Mouse (Mus musculus): ENCODE measurements around the gene Fzd4. TPM values are rescaled to one million over a fixed set of nuclear protein-coding genes. Genes with fewer than 3 reads are reported as not detected.

Gene Fzd4
- polyA plus RNA-seq, 1 experiment from 2014 or later = 8.1 TPM

- ATAC-seq (ENCODE audit: low FRiP score, low TSS enrichment) (peak; percentile 84), DNase-seq (ENCODE audit: low spot score) (no peak)
- Histone ChIP-seq H3K4me3 (ENCODE audit: low read depth, low read length) (no peak overlapping the region), H3K9ac (ENCODE audit: low read length) (no peak overlapping the region), H3K4me2 (replicated peaks; ENCODE audit: low read depth) (no peak overlapping the region), H3K4me1 (replicated peaks; ENCODE audit: control insufficient read depth, insufficient read depth) (no peaks in the 10 kb centered on the region), H3K9me3 (ENCODE audit: control insufficient read depth, low read length) (no peaks in the 10 kb centered on the region), H3K36me3 (ENCODE audit: control insufficient read depth, insufficient read depth, low read length) (no peaks in the 10 kb centered on the region), H3K27ac (replicated peaks) (no peak overlapping the region), H3K27me3 (ENCODE audit: control insufficient read depth, insufficient read depth, low read length) (no peaks in the 10 kb centered on the region)
- TF ChIP-seq CTCF (IDR thresholded peaks at IDR 0.05; ENCODE audit: low read depth) (no peak), EP300 (optimal IDR thresholded peaks at IDR 0.05) (no peak)
- WGBS = 52% methylated on average over 5 of the region's 5 CpGs
Observed at GRCm38 (mm10) chr7:89436404-89436803, 32.2 kb downstream of the Fzd4 start.

GRCm38 (mm10) chr7:89437589-89437988, 33.4 kb downstream of the Fzd4 start:
- Histone ChIP-seq H3K27me3 (ENCODE audit: control insufficient read depth, insufficient read depth, low read length) (no peaks in the 10 kb centered on the region), H3K27ac (replicated peaks) (no peak overlapping the region), H3K4me1 (replicated peaks; ENCODE audit: control insufficient read depth, insufficient read depth) (no peaks in the 10 kb centered on the region), H3K36me3 (ENCODE audit: control insufficient read depth, insufficient read depth, low read length) (no peaks in the 10 kb centered on the region), H3K9ac (ENCODE audit: low read length) (no peak overlapping the region), H3K9me3 (ENCODE audit: control insufficient read depth, low read length) (no peaks in the 10 kb centered on the region), H3K4me3 (ENCODE audit: low read depth, low read length) (no peak overlapping the region), H3K4me2 (replicated peaks; ENCODE audit: low read depth) (no peak overlapping the region)
- 39% methylated on average over 4 of the region's 4 CpGs for WGBS
- TF ChIP-seq EP300 (optimal IDR thresholded peaks at IDR 0.05) = no peak
- peak; percentile 89 for TF ChIP-seq CTCF (IDR thresholded peaks at IDR 0.05; ENCODE audit: low read depth)
- DNase-seq (ENCODE audit: low spot score) (peak; percentile 36), ATAC-seq (ENCODE audit: low FRiP score, low TSS enrichment) (0 out of 2 replicates have a peak, but pooled peaks have one; percentile 61)

GRCm38 (mm10) chr7:89441291-89441690, 37.1 kb downstream of the Fzd4 start:
- Histone ChIP-seq H3K9ac (ENCODE audit: low read length) (no peak overlapping the region), H3K4me2 (replicated peaks; ENCODE audit: low read depth) (no peak overlapping the region), H3K27ac (replicated peaks) (no peak overlapping the region), H3K4me3 (ENCODE audit: low read depth, low read length) (no peak overlapping the region), H3K4me1 (replicated peaks; ENCODE audit: control insufficient read depth, insufficient read depth) (no peaks in the 10 kb centered on the region), H3K27me3 (ENCODE audit: control insufficient read depth, insufficient read depth, low read length) (no peaks in the 10 kb centered on the region), H3K9me3 (ENCODE audit: control insufficient read depth, low read length) (no peaks in the 10 kb centered on the region), H3K36me3 (ENCODE audit: control insufficient read depth, insufficient read depth, low read length) (no peaks in the 10 kb centered on the region)
- TF ChIP-seq EP300 (optimal IDR thresholded peaks at IDR 0.05) = no peak
- no peak for TF ChIP-seq CTCF (IDR thresholded peaks at IDR 0.05; ENCODE audit: low read depth)
- DNase-seq (ENCODE audit: low spot score) (no peak), ATAC-seq (ENCODE audit: low FRiP score, low TSS enrichment) (no peak)
- 55% methylated on average over 7 of the region's 7 CpGs for WGBS

- no peak for TF ChIP-seq EP300 (optimal IDR thresholded peaks at IDR 0.05)
- TF ChIP-seq CTCF (IDR thresholded peaks at IDR 0.05; ENCODE audit: low read depth) = no peak
- no peaks in the 10 kb centered on the region for H3K36me3 ChIP-seq (ENCODE audit: control insufficient read depth, insufficient read depth, low read length)
- 70% methylated on average over 4 of the region's 4 CpGs for WGBS
- no peak overlapping the region for H3K4me2 ChIP-seq (replicated peaks; ENCODE audit: low read depth)
- no peaks in the 10 kb centered on the region for H3K4me1 ChIP-seq (replicated peaks; ENCODE audit: control insufficient read depth, insufficient read depth)
- H3K9me3 ChIP-seq (ENCODE audit: control insufficient read depth, low read length) = no peaks in the 10 kb centered on the region
- no peaks in the 10 kb centered on the region for H3K27me3 ChIP-seq (ENCODE audit: control insufficient read depth, insufficient read depth, low read length)
- no peak overlapping the region for H3K4me3 ChIP-seq (ENCODE audit: low read depth, low read length)
- no peak overlapping the region for H3K9ac ChIP-seq (ENCODE audit: low read length)
- DNase-seq (ENCODE audit: low spot score) (no peak), ATAC-seq (ENCODE audit: low FRiP score, low TSS enrichment) (no peak)
- H3K27ac ChIP-seq (replicated peaks) = no peak overlapping the region
Observed at GRCm38 (mm10) chr7:89442242-89442641, 38.1 kb downstream of the Fzd4 start.

GRCm38 (mm10) chr7:89445137-89445536, 41.0 kb downstream of the Fzd4 start:
- no peak for TF ChIP-seq EP300 (optimal IDR thresholded peaks at IDR 0.05)
- no peak for TF ChIP-seq CTCF (IDR thresholded peaks at IDR 0.05; ENCODE audit: low read depth)
- Histone ChIP-seq H3K4me3 (ENCODE audit: low read depth, low read length) (no peak overlapping the region), H3K36me3 (ENCODE audit: control insufficient read depth, insufficient read depth, low read length) (no peaks in the 10 kb centered on the region), H3K9ac (ENCODE audit: low read length) (no peak overlapping the region), H3K27me3 (ENCODE audit: control insufficient read depth, insufficient read depth, low read length) (no peaks in the 10 kb centered on the region), H3K4me2 (replicated peaks; ENCODE audit: low read depth) (no peak overlapping the region), H3K27ac (replicated peaks) (no peak overlapping the region), H3K9me3 (ENCODE audit: control insufficient read depth, low read length) (no peaks in the 10 kb centered on the region), H3K4me1 (replicated peaks; ENCODE audit: control insufficient read depth, insufficient read depth) (no peaks in the 10 kb centered on the region)
- WGBS = 51% methylated on average over 4 of the region's 4 CpGs
- DNase-seq (ENCODE audit: low spot score) (peak; percentile 28), ATAC-seq (ENCODE audit: low FRiP score, low TSS enrichment) (peak; percentile 89)

- no peak overlapping the region for H3K9ac ChIP-seq (ENCODE audit: low read length)
- TF ChIP-seq CTCF (IDR thresholded peaks at IDR 0.05; ENCODE audit: low read depth) (no peak), EP300 (optimal IDR thresholded peaks at IDR 0.05) (no peak)
- ATAC-seq (ENCODE audit: low FRiP score, low TSS enrichment) (no peak), DNase-seq (ENCODE audit: low spot score) (no peak)
- no peaks in the 10 kb centered on the region for H3K27me3 ChIP-seq (ENCODE audit: control insufficient read depth, insufficient read depth, low read length)
- 55% methylated on average over 2 of the region's 2 CpGs for WGBS
- no peaks in the 10 kb centered on the region for H3K36me3 ChIP-seq (ENCODE audit: control insufficient read depth, insufficient read depth, low read length)
- no peak overlapping the region for H3K4me2 ChIP-seq (replicated peaks; ENCODE audit: low read depth)
- H3K27ac ChIP-seq (replicated peaks) = no peak overlapping the region
- no peaks in the 10 kb centered on the region for H3K4me1 ChIP-seq (replicated peaks; ENCODE audit: control insufficient read depth, insufficient read depth)
- H3K9me3 ChIP-seq (ENCODE audit: control insufficient read depth, low read length) = no peaks in the 10 kb centered on the region
- H3K4me3 ChIP-seq (ENCODE audit: low read depth, low read length) = no peak overlapping the region
Observed at GRCm38 (mm10) chr7:89450312-89450711, 46.2 kb downstream of the Fzd4 start.

All from stomach, postnatal 0 days (tissue).